Mouse (Mus musculus) midbrain, embryonic 16.5 days (tissue): ENCODE measurements around the gene Slc12a4. TPM values are rescaled to one million over a fixed set of nuclear protein-coding genes. Genes with fewer than 3 reads are reported as not detected.
"Not testable (repeated sequence)": the region's sequence is repeated elsewhere in the genome, so short reads cannot be mapped to it uniquely, and the experiment has no call there.

Experiments used
- ATAC-seq: fragments of 200-750 bp; cut with Nextera tagmentation; 2 replicates; pipeline ENCODE4 v1.8.0; 2017; ENCODE audit warnings: moderate TSS enrichment
- H3K27ac ChIP-seq: fragments of 300-500 bp; sonication (generic); 2 replicates; pipeline ENCODE4 v1.5.1; 2014; ENCODE audit warnings: mild to moderate bottlenecking, low read length, mixed read lengths
- H3K27me3 ChIP-seq: fragments of 300-500 bp; sonication (generic); 2 replicates; pipeline ENCODE4 v1.6.1; 2014; ENCODE audit warnings: low read depth, low read length, mixed read lengths; ENCODE audit not compliant: control insufficient read depth, insufficient read depth
- H3K36me3 ChIP-seq: fragments of 300-500 bp; sonication (generic); 2 replicates; pipeline ENCODE4 v1.6.1; 2014; ENCODE audit warnings: mild to moderate bottlenecking, low read length, moderate library complexity, mixed read lengths; ENCODE audit not compliant: control insufficient read depth, insufficient read depth
- H3K4me1 ChIP-seq: fragments of 300-500 bp; sonication (generic); 2 replicates; pipeline ENCODE4 v1.6.1; 2014; ENCODE audit warnings: mild to moderate bottlenecking, low read length, mixed read lengths; ENCODE audit not compliant: control insufficient read depth, insufficient read depth
- H3K4me2 ChIP-seq: fragments of 300-500 bp; sonication (generic); 2 replicates; pipeline ENCODE4 v1.6.1; 2014; ENCODE audit warnings: mild to moderate bottlenecking, low read length, mixed read lengths
- H3K4me3 ChIP-seq: fragments of 300-500 bp; sonication (generic); 2 replicates; pipeline ENCODE4 v1.5.1; 2014; ENCODE audit warnings: low read depth, mild to moderate bottlenecking, low read length, moderate library complexity, mixed read lengths
- H3K9ac ChIP-seq: fragments of 300-500 bp; sonication (generic); 2 replicates; pipeline ENCODE4 v1.6.1; 2014; ENCODE audit warnings: low read depth, low read length, mixed read lengths
- H3K9me3 ChIP-seq: fragments of 300-500 bp; sonication (generic); replicated peaks from 2 replicates; pipeline ENCODE4 v1.6.1; 2014; ENCODE audit warnings: mild to moderate bottlenecking, low read length, mixed read lengths; ENCODE audit not compliant: control insufficient read depth, poor library complexity, severe bottlenecking
- WGBS: fragments of 180-500 bp; shearing (Covaris S2); extraction: QIAGEN DNeasy Blood & Tissue Kit; methylation state at CpG from one replicate; pipeline ENCODE4 v1.1.7; 2014; 5-methylcytosine and 5-hydroxymethylcytosine counted together
- polyA plus RNA-seq: library from polyadenylated mRNA; unstranded; fragments of >200 nt; fragmentation: Nextera tagmentation; extraction: Ambion mirVana; gene quantifications from 2 replicates; pipeline ENCODE4 v1.2.1, GENCODE M21; 2015

Slc12a4 gene
- 7.6 and 10.6 TPM in 2 replicates for polyA plus RNA-seq

DNA sequence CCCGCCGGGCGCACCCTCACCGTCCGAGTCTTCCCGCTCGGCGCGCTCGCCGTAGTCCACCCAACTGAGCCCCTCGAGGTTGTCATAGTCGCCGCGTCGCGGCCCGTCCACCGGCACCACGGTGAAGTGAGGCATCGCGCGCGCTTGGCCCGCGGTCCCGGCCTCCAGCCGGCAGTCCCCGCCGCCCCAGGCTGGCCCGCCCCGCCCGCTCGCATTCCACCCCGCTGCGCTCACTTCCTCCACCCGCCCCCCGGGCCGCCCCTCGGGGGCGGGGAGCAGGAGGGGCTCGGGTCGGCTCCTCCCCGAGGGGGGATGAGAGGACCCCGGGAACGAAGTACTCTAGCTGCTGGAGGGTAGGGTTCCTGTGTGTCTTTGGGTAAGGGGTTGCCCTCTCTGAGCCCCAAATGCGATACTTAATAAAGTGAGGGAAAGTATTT is at the start of gene Slc12a4:
TSS of gene Slc12a4 (minus strand) at position 193 of the 437 bp plus-strand sequence.
- Histone ChIP-seq H3K9me3 (no peaks in the 10 kb centered on the region), H3K27ac (no peak within 1 kb of the TSS), H3K4me3 (peak within 1 kb of the TSS; percentile 37), H3K36me3 (no peaks in the 10 kb centered on the region), H3K4me2 (peak within 1 kb of the TSS; percentile 49), H3K4me1 (peaks cover 8% of the 10 kb centered on the region), H3K9ac (peak within 1 kb of the TSS; percentile 56), H3K27me3 (peaks cover 24% of the 10 kb centered on the region)
- 1% methylated on average over 46 of the region's 47 CpGs for WGBS
- ATAC-seq, result peak; percentile 58; the same call in 1 of the 2 replicates

GRCm38 (mm10) chr8:106012203-106012602 is 46.3 kb upstream of the Slc12a4 start:
- H3K27ac ChIP-seq, ATAC-seq, H3K36me3 ChIP-seq, H3K9ac ChIP-seq, H3K9me3 ChIP-seq, H3K27me3 ChIP-seq: not testable (repeated sequence)
- Histone ChIP-seq H3K4me3 (peak overlapping the region; percentile 93), H3K4me2 (peak overlapping the region; percentile 97), H3K4me1 (peaks cover 16% of the 10 kb centered on the region)
- WGBS, result 84% methylated on average over 8 of the region's 8 CpGs

GRCm38 (mm10) chr8:106011643-106011986 is 45.7 kb upstream of the Slc12a4 start, which contains the start of gene Ddx28:
Ddx28 (minus strand) TSS chr8:106011882.
- no peak; the same call in 1 of the 2 replicates for ATAC-seq
- peak within 1 kb of the TSS; percentile 87 for H3K9ac ChIP-seq
- H3K9me3 ChIP-seq, result no peaks in the 10 kb centered on the region
- 3% methylated on average over 6 of the region's 6 CpGs for WGBS
- H3K4me3 ChIP-seq, result peak within 1 kb of the TSS; percentile 93
- H3K4me2 ChIP-seq, result peak within 1 kb of the TSS; percentile 97
- peaks cover 4% of the 10 kb centered on the region; the same call in 1 of the 2 replicates for H3K36me3 ChIP-seq
- no peaks in the 10 kb centered on the region for H3K27me3 ChIP-seq
- H3K27ac ChIP-seq, result peak within 1 kb of the TSS; percentile 78
- peaks cover 16% of the 10 kb centered on the region for H3K4me1 ChIP-seq

GRCm38 (mm10) chr8:106010748-106011642 is 45.1 kb upstream of the Slc12a4 start:
- ATAC-seq, result peak; percentile 96
- H3K9me3 ChIP-seq, result no peaks in the 10 kb centered on the region
- no peaks in the 10 kb centered on the region for H3K27me3 ChIP-seq
- under 1% methylated on average over 74 of the region's 74 CpGs for WGBS
- peak overlapping the region; percentile 97 for H3K4me2 ChIP-seq
- H3K27ac ChIP-seq, result peak overlapping the region; percentile 78
- H3K4me3 ChIP-seq, result peak overlapping the region; percentile 93
- 0 out of 2 replicates have a peak, but pooled peaks cover 4% of the 10 kb centered on the region for H3K36me3 ChIP-seq
- H3K4me1 ChIP-seq, result peaks cover 16% of the 10 kb centered on the region
- H3K9ac ChIP-seq, result peak overlapping the region; percentile 87

GRCm38 (mm10) chr8:106007891-106008290 is 42.0 kb upstream of the Slc12a4 start:
- H3K27me3 ChIP-seq, H3K36me3 ChIP-seq, H3K9me3 ChIP-seq, H3K4me3 ChIP-seq, H3K27ac ChIP-seq, ATAC-seq, H3K9ac ChIP-seq, H3K4me2 ChIP-seq: not testable (repeated sequence)
- H3K4me1 ChIP-seq, result peaks cover 16% of the 10 kb centered on the region
- 55% methylated on average over 3 of the region's 3 CpGs for WGBS

GRCm38 (mm10) chr8:106007135-106007534 is 41.2 kb upstream of the Slc12a4 start:
- Histone ChIP-seq H3K27ac (no peak overlapping the region), H3K36me3 (no peaks in the 10 kb centered on the region), H3K4me3 (no peak overlapping the region), H3K4me2 (no peak overlapping the region), H3K9me3 (no peaks in the 10 kb centered on the region), H3K9ac (no peak overlapping the region), H3K27me3 (no peaks in the 10 kb centered on the region), H3K4me1 (peaks cover 16% of the 10 kb centered on the region)
- 92% methylated on average over 3 of the region's 3 CpGs for WGBS
- ATAC-seq, result no peak

GRCm38 (mm10) chr8:106006413-106006812 is 40.5 kb upstream of the Slc12a4 start:
- no peak for ATAC-seq
- Histone ChIP-seq H3K36me3 (no peaks in the 10 kb centered on the region), H3K4me2 (no peak overlapping the region), H3K4me3 (no peak overlapping the region), H3K27ac (no peak overlapping the region), H3K9me3 (no peaks in the 10 kb centered on the region), H3K27me3 (no peaks in the 10 kb centered on the region), H3K9ac (no peak overlapping the region), H3K4me1 (peaks cover 11% of the 10 kb centered on the region)
- 87% methylated on average over 4 of the region's 4 CpGs for WGBS

DNA sequence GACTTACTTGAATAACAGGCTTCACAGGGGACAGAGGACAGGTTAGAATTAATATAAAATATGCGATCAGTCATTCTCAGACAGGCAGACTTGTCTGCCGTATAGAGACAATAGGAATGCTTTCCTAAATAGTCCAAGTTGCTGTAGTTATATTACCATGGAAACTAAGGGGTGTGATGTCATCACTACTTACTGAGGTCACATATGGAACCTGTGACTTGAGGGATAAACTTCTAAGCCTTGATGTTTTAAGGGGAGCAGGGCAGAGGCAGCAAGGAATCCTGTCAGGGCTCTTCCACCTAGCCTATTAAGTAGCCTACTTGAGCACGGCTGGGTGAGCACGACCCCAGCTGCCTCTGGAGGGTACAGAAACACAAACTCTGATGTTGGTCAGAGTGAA is 40.0 kb upstream of the Slc12a4 start, which contains the start of gene Dpep2nb:
TSS of gene Dpep2nb (minus strand) at position 101 of the 400 bp plus-strand sequence.
- no peaks in the 10 kb centered on the region for H3K27me3 ChIP-seq
- H3K9me3 ChIP-seq, result no peaks in the 10 kb centered on the region
- H3K9ac ChIP-seq, result no peak within 1 kb of the TSS
- H3K27ac ChIP-seq, result no peak within 1 kb of the TSS
- peaks cover 11% of the 10 kb centered on the region for H3K4me1 ChIP-seq
- no peak within 1 kb of the TSS for H3K4me3 ChIP-seq
- 76% methylated on average over 4 of the region's 4 CpGs for WGBS
- H3K4me2 ChIP-seq, result no peak within 1 kb of the TSS
- no peak for ATAC-seq
- H3K36me3 ChIP-seq, result no peaks in the 10 kb centered on the region
